Mouse (Mus musculus) testis, adult 2 months (tissue): ENCODE measurements around the gene Ppil1.

Source experiments
- CTCF ChIP-seq: fragments of 200-500 bp; IDR thresholded peaks from 2 replicates; pipeline ENCODE4 v1.5.1; 2012; ENCODE audit warnings: low read depth, mild to moderate bottlenecking, inconsistent platforms, low read length, moderate library complexity; ENCODE audit not compliant: control insufficient read depth, insufficient read depth, insufficient replicate concordance
- POLR2A ChIP-seq: fragments of 200-500 bp; IDR thresholded peaks from 2 replicates; pipeline ENCODE4 v1.6.1; 2012; ENCODE audit warnings: low read depth, mild to moderate bottlenecking, inconsistent platforms, low read length, moderate library complexity; ENCODE audit not compliant: control insufficient read depth

DNA sequence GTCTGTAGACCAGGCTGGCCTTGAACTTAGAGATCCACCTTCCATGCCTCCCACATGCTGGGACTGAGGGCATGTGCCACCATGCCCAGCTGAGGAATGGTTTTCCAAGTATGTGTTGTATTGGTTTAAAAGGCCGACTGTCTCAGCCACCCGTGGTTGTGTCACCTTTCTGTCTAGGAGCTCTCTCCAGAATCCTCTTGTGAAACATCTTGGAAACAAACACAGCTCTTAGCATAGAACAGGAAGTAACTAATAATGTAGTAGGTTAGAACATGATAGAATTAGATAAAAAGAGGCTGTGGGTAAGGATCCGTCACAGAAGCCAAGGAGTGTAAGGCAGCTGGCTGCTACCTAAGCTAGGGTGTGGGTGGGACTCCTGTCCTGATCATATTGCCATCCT, 29.0 kb upstream of the Ppil1 start:
- no peak for TF ChIP-seq CTCF
- TF ChIP-seq POLR2A, result no peak
